Mouse (Mus musculus) forebrain, embryonic 11.5 days (tissue): ENCODE results near the gene Gm11985. TPM values are rescaled to one million over a fixed set of nuclear protein-coding genes. Genes with fewer than 3 reads are reported as not detected.

Experiments used
- ATAC-seq: fragments of 200-750 bp; cut with Nextera tagmentation; replicated peaks from 2 replicates; pipeline ENCODE4 v1.8.0; 2017; ENCODE audit warnings: moderate TSS enrichment; ENCODE audit not compliant: low FRiP score
- DNase-seq: peaks from one replicate; pipeline ENCODE4 v3.0.0-alpha.2; 2017; ENCODE audit warnings: low spot score
- H3K27ac ChIP-seq: fragments of 300-500 bp; sonication (generic); 2 replicates; pipeline ENCODE4 v1.5.1; 2014; ENCODE audit warnings: low read depth, low read length
- H3K27me3 ChIP-seq: fragments of 300-500 bp; sonication (generic); 2 replicates; pipeline ENCODE4 v1.6.1; 2014; ENCODE audit warnings: mild to moderate bottlenecking, low read length, mixed read lengths; ENCODE audit not compliant: control insufficient read depth, insufficient read depth
- H3K36me3 ChIP-seq: fragments of 300-500 bp; sonication (generic); 2 replicates; pipeline ENCODE4 v1.6.1; 2014; ENCODE audit warnings: mild to moderate bottlenecking, low read length, moderate library complexity, mixed read lengths; ENCODE audit not compliant: control insufficient read depth, insufficient read depth
- H3K4me1 ChIP-seq: fragments of 300-500 bp; sonication (generic); replicated peaks from 2 replicates; pipeline ENCODE4 v1.6.1; 2014; ENCODE audit warnings: low read length, mixed read lengths; ENCODE audit not compliant: control insufficient read depth, insufficient read depth
- H3K4me2 ChIP-seq: fragments of 300-500 bp; sonication (generic); 2 replicates; pipeline ENCODE4 v1.6.1; 2014; ENCODE audit warnings: low read depth, mild to moderate bottlenecking, low read length, moderate library complexity, mixed read lengths; ENCODE audit not compliant: severe bottlenecking
- H3K4me3 ChIP-seq: fragments of 300-500 bp; sonication (generic); 2 replicates; pipeline ENCODE4 v1.5.1; 2014; ENCODE audit warnings: low read depth, low read length
- H3K9ac ChIP-seq: fragments of 300-500 bp; sonication (generic); 2 replicates; pipeline ENCODE4 v1.6.1; 2014; ENCODE audit warnings: low read length
- H3K9me3 ChIP-seq: fragments of 300-500 bp; sonication (generic); 2 replicates; pipeline ENCODE4 v1.6.1; 2016; ENCODE audit warnings: low read length, mixed read lengths; ENCODE audit not compliant: control insufficient read depth
- WGBS: fragments of 180-500 bp; shearing (Covaris S2); extraction: QIAGEN DNeasy Blood & Tissue Kit; methylation state at CpG from one replicate; pipeline ENCODE4 v1.1.7; 2014; 5-methylcytosine and 5-hydroxymethylcytosine counted together
- polyA plus RNA-seq: library from polyadenylated mRNA; unstranded; fragments of >200 nt; fragmentation: Nextera tagmentation; extraction: Ambion mirVana; gene quantifications from 2 replicates; pipeline ENCODE4 v1.2.1, GENCODE M21; 2014

Gm11985 gene
- polyA plus RNA-seq, 1 experiment from 2014 or later = not detected

DNA sequence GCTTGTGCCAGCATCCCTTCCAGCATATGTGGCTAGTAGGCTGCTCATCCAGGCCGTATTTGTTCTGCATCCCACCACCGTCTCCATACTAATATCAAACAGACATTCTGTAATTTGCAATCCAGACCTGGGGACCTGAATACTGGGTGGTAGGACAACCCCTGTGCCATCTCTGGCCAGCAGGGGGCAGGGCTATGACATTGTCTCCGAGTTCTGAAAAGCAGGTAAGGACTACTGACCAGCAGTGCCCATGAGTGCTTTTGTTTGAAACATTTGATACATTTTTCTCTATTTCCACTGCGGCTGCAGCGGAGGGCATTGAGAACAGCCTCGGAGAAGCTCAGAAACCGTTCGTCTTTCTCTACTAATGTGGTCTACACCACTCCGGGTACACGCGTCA is 44.0 kb downstream of the Gm11985 start:
- no peaks in the 10 kb centered on the region for H3K9me3 ChIP-seq
- H3K27ac ChIP-seq = no peak overlapping the region
- WGBS = 86% methylated on average over 11 of the region's 11 CpGs
- no peak overlapping the region for H3K4me2 ChIP-seq
- no peak for DNase-seq
- no peaks in the 10 kb centered on the region for H3K27me3 ChIP-seq
- H3K4me1 ChIP-seq = no peaks in the 10 kb centered on the region
- ATAC-seq = no peak
- H3K9ac ChIP-seq = no peak overlapping the region
- no peak overlapping the region for H3K4me3 ChIP-seq
- no peaks in the 10 kb centered on the region for H3K36me3 ChIP-seq

DNA sequence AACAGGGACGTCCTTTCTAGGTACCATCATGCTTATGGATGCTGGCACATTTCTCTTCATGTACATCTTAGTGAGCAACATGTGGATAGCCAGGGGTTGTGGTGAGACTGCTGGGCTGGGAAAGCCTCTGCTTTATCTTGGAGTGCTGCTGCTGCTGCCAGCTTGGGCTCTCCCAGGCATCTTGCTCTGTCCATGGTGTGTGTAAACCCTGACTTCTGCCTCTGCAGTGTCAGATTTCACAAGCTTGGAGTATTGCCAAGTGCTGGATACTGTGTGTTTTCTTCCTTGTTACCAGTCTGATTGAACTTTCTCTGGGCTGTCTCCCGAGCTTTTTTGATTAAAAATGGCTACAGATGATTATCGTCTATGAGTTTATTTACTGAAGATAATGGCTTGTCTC is 45.6 kb downstream of the Gm11985 start:
- H3K27me3 ChIP-seq = no peaks in the 10 kb centered on the region
- no peaks in the 10 kb centered on the region for H3K4me1 ChIP-seq
- H3K4me2 ChIP-seq = no peak overlapping the region
- DNase-seq (no peak), ATAC-seq (no peak)
- H3K36me3 ChIP-seq = no peaks in the 10 kb centered on the region
- 69% methylated on average over 3 of the region's 3 CpGs for WGBS
- H3K9me3 ChIP-seq = no peaks in the 10 kb centered on the region
- H3K27ac ChIP-seq = no peak overlapping the region
- no peak overlapping the region for H3K4me3 ChIP-seq
- H3K9ac ChIP-seq = no peak overlapping the region

DNA sequence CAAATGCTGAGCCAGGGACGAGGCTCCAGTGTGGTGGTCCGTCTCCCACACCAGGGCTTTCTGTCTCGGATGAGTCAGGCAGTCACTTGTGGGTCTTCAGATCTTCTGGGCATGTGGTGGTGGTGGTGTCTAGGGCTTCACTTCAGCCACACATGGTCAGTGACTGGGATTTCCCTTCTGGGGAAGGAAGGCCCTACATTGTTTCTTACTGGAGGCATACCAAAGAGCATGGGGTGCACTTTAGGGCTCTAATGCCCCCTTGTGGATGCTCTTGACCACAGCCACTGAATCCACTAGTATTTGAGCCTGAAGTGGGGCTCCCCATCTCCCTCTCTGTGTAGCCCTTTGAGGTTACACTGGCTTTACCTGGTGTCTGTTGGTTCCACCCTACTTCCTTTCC is 47.9 kb downstream of the Gm11985 start:
- no peak overlapping the region for H3K27ac ChIP-seq
- H3K27me3 ChIP-seq = no peaks in the 10 kb centered on the region
- 92% methylated on average over 3 of the region's 3 CpGs for WGBS
- ATAC-seq (peak; percentile 24; the same call in 1 of the 2 replicates), DNase-seq (peak; percentile 52)
- no peaks in the 10 kb centered on the region for H3K9me3 ChIP-seq
- H3K4me3 ChIP-seq = no peak overlapping the region
- no peak overlapping the region for H3K4me2 ChIP-seq
- H3K9ac ChIP-seq = no peak overlapping the region
- no peaks in the 10 kb centered on the region for H3K4me1 ChIP-seq
- no peaks in the 10 kb centered on the region for H3K36me3 ChIP-seq

DNA sequence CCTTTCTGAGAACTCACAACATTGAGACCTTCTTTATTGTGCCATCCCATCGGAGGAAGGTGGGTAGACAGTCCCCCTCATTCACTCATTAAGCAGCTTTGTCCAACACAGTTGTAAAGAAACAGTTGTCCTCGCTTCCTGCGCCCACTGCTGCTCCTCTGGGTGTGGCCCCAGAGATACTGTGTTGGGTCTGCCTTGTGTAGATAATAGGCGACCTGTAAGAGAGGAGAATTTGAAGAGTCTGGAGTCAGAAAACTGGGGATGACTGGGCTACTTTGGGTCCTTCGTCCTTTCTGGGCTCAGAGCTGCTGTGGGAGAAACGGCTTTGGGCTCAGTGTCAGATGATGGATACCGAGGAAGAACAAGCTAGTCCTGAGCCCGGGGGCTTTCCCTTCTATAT is 50.0 kb downstream of the Gm11985 start:
- ATAC-seq = no peak
- 94% methylated on average over 8 of the region's 8 CpGs for WGBS
- H3K4me1 ChIP-seq = no peaks in the 10 kb centered on the region
- no peak overlapping the region for H3K27ac ChIP-seq
- no peaks in the 10 kb centered on the region for H3K36me3 ChIP-seq
- no peak overlapping the region for H3K4me2 ChIP-seq
- H3K9ac ChIP-seq = no peak overlapping the region
- DNase-seq = peak; percentile 37
- no peaks in the 10 kb centered on the region for H3K27me3 ChIP-seq
- no peak overlapping the region for H3K4me3 ChIP-seq
- no peaks in the 10 kb centered on the region for H3K9me3 ChIP-seq

DNA sequence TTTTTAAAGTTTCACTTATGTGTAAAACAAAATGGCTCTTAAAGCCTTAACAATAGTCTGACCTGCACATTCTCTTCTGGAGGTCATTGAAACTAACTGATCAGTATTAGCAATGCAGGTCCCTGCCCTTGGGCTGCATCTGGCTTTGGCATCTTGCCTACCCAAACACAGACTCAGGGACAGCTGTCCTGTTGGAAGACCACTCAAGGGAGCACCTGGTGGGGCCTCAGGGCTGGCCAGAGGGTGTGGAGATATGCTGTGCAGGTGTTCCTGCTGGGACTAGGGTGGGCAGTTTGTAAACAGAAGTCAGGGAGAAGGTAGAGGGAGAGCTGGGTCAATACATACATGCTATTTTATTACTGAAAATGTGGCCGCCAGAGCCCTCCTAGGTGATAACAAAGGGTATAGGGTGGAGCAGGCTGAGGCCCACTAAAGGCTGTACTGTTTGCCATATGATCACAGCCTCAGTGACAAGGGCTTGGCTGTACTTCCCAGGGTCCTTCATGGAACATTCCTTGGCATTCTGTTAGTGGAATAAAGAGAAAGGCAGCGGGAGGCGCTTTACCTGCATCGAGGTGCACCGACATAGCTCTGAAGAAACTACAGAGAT is 52.0 kb downstream of the Gm11985 start:
- H3K4me2 ChIP-seq = no peak overlapping the region
- H3K9me3 ChIP-seq = no peaks in the 10 kb centered on the region
- 99% methylated on average over 5 of the region's 5 CpGs for WGBS
- DNase-seq (no peak), ATAC-seq (no peak)
- no peak overlapping the region for H3K9ac ChIP-seq
- no peaks in the 10 kb centered on the region for H3K36me3 ChIP-seq
- no peak overlapping the region for H3K27ac ChIP-seq
- no peaks in the 10 kb centered on the region for H3K27me3 ChIP-seq
- no peaks in the 10 kb centered on the region for H3K4me1 ChIP-seq
- H3K4me3 ChIP-seq = no peak overlapping the region

DNA sequence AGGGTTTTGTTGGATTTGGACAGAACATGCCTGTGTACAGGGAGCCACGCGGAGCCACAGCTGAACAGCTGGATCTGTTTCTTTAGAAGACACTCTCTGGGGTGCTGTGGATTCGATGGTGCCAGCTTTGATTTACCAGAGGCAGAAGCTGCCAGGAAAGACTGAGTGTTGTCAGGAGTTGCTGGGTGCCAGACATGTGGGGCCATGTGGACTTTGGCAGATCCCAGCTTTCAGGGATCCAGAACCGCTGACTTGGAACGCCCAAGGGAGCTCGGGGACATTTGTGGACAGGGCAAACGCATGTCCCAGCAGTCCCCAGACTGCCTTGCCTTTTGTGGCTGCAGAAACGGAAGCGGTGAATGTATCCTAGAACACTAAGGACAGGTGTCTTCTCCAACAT is 52.6 kb downstream of the Gm11985 start:
- no peak overlapping the region for H3K27ac ChIP-seq
- DNase-seq (no peak), ATAC-seq (no peak)
- no peaks in the 10 kb centered on the region for H3K27me3 ChIP-seq
- H3K36me3 ChIP-seq = no peaks in the 10 kb centered on the region
- H3K9me3 ChIP-seq = no peaks in the 10 kb centered on the region
- no peaks in the 10 kb centered on the region for H3K4me1 ChIP-seq
- H3K4me2 ChIP-seq = no peak overlapping the region
- no peak overlapping the region for H3K4me3 ChIP-seq
- 90% methylated on average over 9 of the region's 9 CpGs for WGBS
- no peak overlapping the region for H3K9ac ChIP-seq

DNA sequence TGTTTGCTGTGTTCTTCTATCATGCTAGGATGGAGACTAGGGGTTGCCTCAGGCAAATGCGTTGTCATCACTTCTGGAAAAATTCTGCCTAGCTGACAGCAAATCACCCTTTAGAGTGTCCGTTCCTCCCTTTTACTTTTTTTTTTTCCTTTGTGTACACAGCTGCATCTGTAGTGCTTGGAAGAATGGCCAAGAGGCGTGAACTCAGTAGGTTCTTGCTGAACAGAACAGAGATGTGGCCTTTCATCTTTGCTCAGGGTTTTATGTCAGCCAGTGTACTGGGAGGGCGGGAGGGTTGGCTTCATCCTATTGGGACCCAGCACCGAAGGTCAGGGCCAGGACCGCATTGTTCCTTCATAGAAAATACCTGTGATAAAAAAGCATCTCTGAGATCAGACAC is 53.1 kb downstream of the Gm11985 start:
- Histone ChIP-seq H3K4me2 (no peak overlapping the region), H3K27me3 (no peaks in the 10 kb centered on the region), H3K4me1 (no peaks in the 10 kb centered on the region), H3K4me3 (no peak overlapping the region), H3K27ac (no peak overlapping the region), H3K9ac (no peak overlapping the region), H3K9me3 (no peaks in the 10 kb centered on the region), H3K36me3 (no peaks in the 10 kb centered on the region)
- WGBS = 80% methylated on average over 6 of the region's 6 CpGs
- DNase-seq (no peak), ATAC-seq (no peak)

DNA sequence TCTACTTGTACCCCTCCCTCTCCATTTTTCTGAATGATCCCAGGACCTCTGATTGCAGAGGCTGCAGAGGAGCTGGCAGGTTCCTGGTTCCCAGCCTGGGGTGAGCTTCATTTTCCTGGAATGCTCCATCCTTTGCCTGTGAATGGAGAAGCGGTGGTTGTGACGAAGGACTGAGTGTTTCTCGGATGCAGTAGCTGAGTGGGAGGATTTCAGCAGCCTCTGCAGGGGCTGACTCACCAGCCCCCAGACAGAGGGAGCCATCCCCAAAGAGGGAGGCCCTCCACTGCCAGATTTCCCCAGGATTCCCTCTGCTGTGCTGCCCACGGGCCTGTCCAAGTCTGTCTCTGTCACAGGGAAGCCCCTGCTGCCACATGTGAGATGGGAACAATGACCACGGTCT is 54.0 kb downstream of the Gm11985 start:
- ATAC-seq = no peak
- WGBS = 86% methylated on average over 5 of the region's 5 CpGs
- no peaks in the 10 kb centered on the region for H3K27me3 ChIP-seq

DNA sequence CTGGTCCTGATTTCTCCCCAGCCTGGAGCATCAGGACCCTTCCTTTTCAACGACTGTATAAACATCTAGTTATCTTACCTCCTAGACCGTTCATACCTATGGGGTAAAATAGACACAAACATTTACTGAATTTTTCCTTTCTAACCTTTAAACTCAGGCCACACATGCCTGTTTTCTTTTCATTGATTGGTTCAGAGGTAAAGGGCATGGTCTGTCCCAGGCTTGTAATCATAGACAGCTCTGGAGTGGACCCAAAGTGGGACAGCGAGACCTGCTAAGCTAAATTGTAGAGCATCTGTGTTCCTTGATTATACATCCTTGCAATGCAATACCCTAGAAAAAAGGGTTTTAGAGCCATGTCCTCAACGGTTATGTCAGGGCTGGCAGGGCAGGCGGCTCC is 54.6 kb downstream of the Gm11985 start:
- DNase-seq = no peak
- no peaks in the 10 kb centered on the region for H3K9me3 ChIP-seq
- H3K4me2 ChIP-seq = no peak overlapping the region
- H3K27me3 ChIP-seq = no peaks in the 10 kb centered on the region
- H3K27ac ChIP-seq = no peak overlapping the region
- WGBS = 94% methylated on average over 5 of the region's 5 CpGs
- no peaks in the 10 kb centered on the region for H3K4me1 ChIP-seq
- H3K4me3 ChIP-seq = no peak overlapping the region
- ATAC-seq = no peak
- no peak overlapping the region for H3K9ac ChIP-seq
- no peaks in the 10 kb centered on the region for H3K36me3 ChIP-seq

More for the DNA sequence above, 54.0 kb downstream of the Gm11985 start:
- Histone ChIP-seq H3K27ac (no peak overlapping the region), H3K9me3 (no peaks in the 10 kb centered on the region), H3K4me3 (no peak overlapping the region), H3K4me2 (no peak overlapping the region), H3K36me3 (no peaks in the 10 kb centered on the region), H3K9ac (no peak overlapping the region), H3K4me1 (no peaks in the 10 kb centered on the region)
- no peak for DNase-seq
